Comparison of ENCODE assay signal across 17 mouse cellular contexts in genomic region chr16:43394013-43394568, GRCm38 (mm10).
DNase-seq lines count a peak whose midpoint lies in the region; ATAC-seq lines count a peak whose summit lies in the region.
"Had no signal": no experiment of that assay in that cellular context is flagged by ENCODE, and none has a peak within 500 bp of the region (broad histone marks: within the 10 kb centered on the region; RNA-seq: fewer than 3 reads in every experiment).

No protein-coding gene starts in this region.

- DNase-seq in heart, postnatal 36 days: no peak
- no peak for DNase-seq in kidney, postnatal 4 days
- DNase-seq in 3T3-L1 (ENCODE audit: low read depth, low spot score) (peak; percentile 40), 416B (ENCODE audit: low read depth) (peak; percentile 5)
- no peak for DNase-seq in cerebellum, postnatal 10 days
- DNase-seq: adrenal gland, postnatal 10 days; cerebellum, adult 2 months; layer of hippocampus, postnatal 36 days; lung, adult 2 months; thymus, adult 2 months; thymus, postnatal 4 days had no signal

- H3K9ac ChIP-seq in heart, embryonic 12.5 days: no peak overlapping the region
- no peak overlapping the region for H3K9ac ChIP-seq in kidney, embryonic 15.5 days
- H3K9ac ChIP-seq: forebrain, embryonic 13.5 days; hindbrain, embryonic 13.5 days; liver, embryonic 12.5 days; midbrain, embryonic 12.5 days had no signal

- intact Hi-C loops in heart, postnatal 36 days (cut with DNase I): no loop called here

- no peaks in the 10 kb centered on the region for H3K9me3 ChIP-seq in heart, embryonic 12.5 days (replicated peaks)
- no peaks in the 10 kb centered on the region for H3K9me3 ChIP-seq in kidney, embryonic 15.5 days (replicated peaks)
- H3K9me3 ChIP-seq: forebrain, embryonic 13.5 days; hindbrain, embryonic 13.5 days; liver, embryonic 12.5 days; midbrain, embryonic 12.5 days had no signal

- H3K27ac ChIP-seq in heart, embryonic 12.5 days (ENCODE audit: poor library complexity, severe bottlenecking): peak overlapping the region; percentile 68
- peak overlapping the region; percentile 60 for H3K27ac ChIP-seq in kidney, embryonic 15.5 days
- H3K27ac ChIP-seq: forebrain, embryonic 13.5 days; hindbrain, embryonic 13.5 days; liver, embryonic 12.5 days; midbrain, embryonic 12.5 days had no signal

- no peak overlapping the region for H3K4me3 ChIP-seq in heart, embryonic 12.5 days
- no peak overlapping the region for H3K4me3 ChIP-seq in kidney, embryonic 15.5 days (replicated peaks)
- H3K4me3 ChIP-seq: forebrain, embryonic 13.5 days; hindbrain, embryonic 13.5 days; liver, embryonic 12.5 days; midbrain, embryonic 12.5 days had no signal

- peaks cover 18% of the 10 kb centered on the region for H3K4me1 ChIP-seq in heart, embryonic 12.5 days (replicated peaks)
- H3K4me1 ChIP-seq in kidney, embryonic 15.5 days: peaks cover 17% of the 10 kb centered on the region
- H3K4me1 ChIP-seq: hindbrain, embryonic 13.5 days; liver, embryonic 12.5 days; midbrain, embryonic 12.5 days had no signal

- no peaks in the 10 kb centered on the region for H3K36me3 ChIP-seq in heart, embryonic 12.5 days
- H3K36me3 ChIP-seq in kidney, embryonic 15.5 days: no peaks in the 10 kb centered on the region
- H3K36me3 ChIP-seq: hindbrain, embryonic 13.5 days; liver, embryonic 12.5 days; midbrain, embryonic 12.5 days had no signal

- H3K27me3 ChIP-seq in heart, embryonic 12.5 days (replicated peaks): no peaks in the 10 kb centered on the region
- no peaks in the 10 kb centered on the region for H3K27me3 ChIP-seq in kidney, embryonic 15.5 days
- H3K27me3 ChIP-seq: forebrain, embryonic 13.5 days; hindbrain, embryonic 13.5 days; liver, embryonic 12.5 days; midbrain, embryonic 12.5 days had no signal

- no peak; the same call in 1 of the 2 replicates for ATAC-seq in heart, embryonic 12.5 days (ENCODE audit: insufficient number of reproducible peaks, low FRiP score)
- ATAC-seq in kidney, embryonic 15.5 days (replicated peaks; ENCODE audit: low FRiP score): no peak
- ATAC-seq: forebrain, embryonic 13.5 days; liver, embryonic 12.5 days had no signal

- WGBS in heart, embryonic 12.5 days: 20% methylated on average over 9 of the region's 9 CpGs
- 49% methylated on average over 9 of the region's 9 CpGs for WGBS in kidney, embryonic 15.5 days

- H3K4me2 ChIP-seq in heart, embryonic 12.5 days: 0 out of 2 replicates have a peak overlapping the region, but pooled peaks have one; percentile 20
- H3K4me2 ChIP-seq in kidney, embryonic 15.5 days: no peak overlapping the region
- H3K4me2 ChIP-seq: forebrain, embryonic 13.5 days; hindbrain, embryonic 13.5 days; liver, embryonic 12.5 days; midbrain, embryonic 12.5 days had no signal

Comparison
In these comparisons a context has a peak if more than half of its experiments do, and no peak if none do; other contexts are left out.
1. DNase-seq: peak in 3T3-L1 (single experiment) and 416B (single experiment); none in heart, postnatal 36 days (0 of 2), kidney, postnatal 4 days (0 of 2) and cerebellum, postnatal 10 days (0 of 2).